Mouse (Mus musculus) limb, embryonic 11.5 days (tissue): ENCODE data around the gene Zmiz1. TPM values are rescaled to one million over a fixed set of nuclear protein-coding genes. Genes with fewer than 3 reads are reported as not detected.
A peak's percentile ranks its signal among the peaks of the same experiment; 100 is the strongest.

ENCODE experiments used
- microRNA-seq: library from miRNA; unstranded; fragments of <30 nt; microRNA quantifications from one replicate; pipeline ENCODE4, GENCODE M21; 2016
- polyA plus RNA-seq: library from polyadenylated mRNA; unstranded; fragments of >200 nt; fragmentation: Nextera tagmentation; extraction: Ambion mirVana; gene quantifications from 2 replicates; pipeline ENCODE4 v1.2.1, GENCODE M21; 2014

Gene Zmiz1
- polyA plus RNA-seq, 1 experiment from 2014 or later = 59.0 TPM

Small RNA genes within 50 kb of the gene (microRNA-seq; reads per million reads assigned to microRNA genes)
- 14.3 reads per million, percentile 24 among the genes with 10 or more reads in this experiment for gene Mir3075

Other genes with a start within 250 kb of the Zmiz1 start
- gene Ppif, start 235.0 kb downstream of the Zmiz1 start, polyA plus RNA-seq = 47.4 and 50.9 TPM in 2 replicates